Mouse (Mus musculus) kidney, adult 2 months (tissue): ENCODE measurements at regions not wholly inside any gene's neighbourhood (a gene's known extent, or its start where the extent isn't known, plus 50 kb on each side); places are given as distances from the start of the nearest gene placed in this dataset.

ENCODE experiments used
- CTCF ChIP-seq: fragments of 200-500 bp; conservative IDR thresholded peaks from 2 replicates; pipeline ENCODE4 v1.5.1; 2011; ENCODE audit warnings: low read depth, mild to moderate bottlenecking, control low read depth, low read length, moderate library complexity, mixed read lengths; ENCODE audit not compliant: insufficient read depth, insufficient read length
- POLR2A ChIP-seq: fragments of 200-500 bp; IDR thresholded peaks from one replicate; pipeline ENCODE4 v1.6.1; 2011; ENCODE audit warnings: low read depth, low read length, control low read depth

DNA sequence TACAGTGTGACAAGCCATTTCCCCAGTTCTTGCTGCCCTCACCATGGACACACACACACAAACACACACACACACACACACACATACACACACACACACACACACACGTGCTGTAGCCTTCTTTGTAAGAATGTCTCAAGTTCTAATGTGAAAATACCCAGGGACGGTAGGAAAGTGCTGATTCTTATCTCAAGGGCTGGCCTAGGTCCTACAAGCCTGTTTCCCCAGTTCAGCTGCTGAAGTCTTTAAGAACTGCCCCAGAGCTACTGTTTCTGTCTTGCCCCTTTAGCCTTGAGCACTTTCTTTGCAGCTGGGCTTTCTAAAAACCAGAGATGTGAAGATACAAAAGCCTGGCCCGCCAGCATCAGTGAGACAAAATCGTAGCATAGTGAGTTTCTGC is 117.5 kb upstream of the Kbtbd8 start:
- TF ChIP-seq CTCF (no peak), POLR2A (no peak)
